In the genomic region with DNA sequence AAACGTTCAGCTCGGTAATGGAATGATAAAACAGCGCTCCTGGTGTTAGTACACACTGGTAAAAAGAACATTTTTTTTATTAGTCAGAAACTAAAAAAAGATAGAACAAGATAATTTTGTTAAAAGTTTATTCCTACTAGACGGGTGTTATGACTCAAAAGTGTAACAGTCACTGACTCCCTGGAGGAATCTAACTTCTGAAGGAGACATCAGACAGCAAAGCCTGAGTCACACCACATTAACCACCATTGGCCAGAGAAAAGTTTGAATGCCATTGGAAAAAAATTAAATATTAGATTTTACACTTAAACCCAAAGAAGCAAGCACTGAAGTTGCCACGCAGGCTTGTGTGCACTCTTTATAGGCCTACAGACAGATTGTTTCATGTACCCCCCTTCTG, we compare ENCODE assay signal across 17 mouse cellular contexts.
"Had no signal": no experiment of that assay in that cellular context is flagged by ENCODE, and none has a peak within 500 bp of the region (broad histone marks: within the 10 kb centered on the region; RNA-seq: fewer than 3 reads in every experiment).

No protein-coding gene starts in this region.

- DNase-seq: kidney, adult 8-10 months; kidney, postnatal 36 days; lung, adult 2 months; lung, postnatal 36 days; retina, postnatal 1 day; thymus, adult 2 months; thymus, postnatal 25 days had no signal

- H3K4me2 ChIP-seq: liver, embryonic 11.5 days; liver, embryonic 15.5 days; midbrain, embryonic 12.5 days; stomach, embryonic 15.5 days had no signal

- H3K27me3 ChIP-seq: liver, embryonic 15.5 days; megakaryocyte, embryonic 14.5 days; stomach, embryonic 15.5 days had no signal

- H3K9ac ChIP-seq: liver, embryonic 15.5 days; midbrain, embryonic 12.5 days; stomach, embryonic 15.5 days had no signal

- H3K4me1 ChIP-seq: liver, embryonic 15.5 days; megakaryocyte, embryonic 14.5 days; midbrain, embryonic 12.5 days; stomach, embryonic 15.5 days had no signal

- H3K4me3 ChIP-seq: left cerebral cortex, adult 2 months; limb, embryonic 10.5 days; liver, embryonic 15.5 days; megakaryocyte, embryonic 14.5 days; midbrain, embryonic 12.5 days; stomach, embryonic 15.5 days had no signal

- H3K36me3 ChIP-seq: limb, embryonic 10.5 days; liver, embryonic 15.5 days; midbrain, embryonic 12.5 days; stomach, embryonic 15.5 days had no signal

- H3K27ac ChIP-seq: kidney, postnatal 0 days; left cerebral cortex, adult 2 months; limb, embryonic 10.5 days; liver, embryonic 15.5 days; midbrain, embryonic 12.5 days; stomach, embryonic 15.5 days had no signal

- ATAC-seq: intestine, postnatal 0 days; lung, postnatal 0 days had no signal

- H3K9me3 ChIP-seq: limb, embryonic 10.5 days; liver, embryonic 15.5 days; midbrain, embryonic 12.5 days; stomach, embryonic 15.5 days had no signal
